Mouse (Mus musculus) megakaryocyte, adult 5-6 weeks (primary cell): ENCODE measurements around the gene Gas1. TPM values are rescaled to one million over a fixed set of nuclear protein-coding genes. Genes with fewer than 3 reads are reported as not detected.

ENCODE experiments used
- ATAC-seq: 2 replicates; pipeline ENCODE4 v1.8.0; 2016; ENCODE audit warnings: mild to moderate bottlenecking, inconsistent platforms; ENCODE audit not compliant: poor library complexity, severe bottlenecking
- total RNA-seq, 2 experiments: library from RNA; stranded (forward) in 1 of 2; stranded (reverse) in 1 of 2; fragments of 153-499, 151-499 nt in 1 of 2; fragments of 221-1000, 200-1000 nt in 1 of 2; gene quantifications; 2 replicates each; pipeline versions ENCODE4 v1.2.3 to v1.2.4; 2015 to 2017

Gene Gas1
- total RNA-seq, 2 experiments from 2014 or later: 0.27 TPM; not detected in 1

- ATAC-seq: no peak
These were observed 51.5 kb downstream of the Gas1 start for GRCm38 (mm10) chr13:60125501-60126305.

- ATAC-seq: no peak
These were observed 52.1 kb downstream of the Gas1 start for GRCm38 (mm10) chr13:60125020-60125419.

DNA sequence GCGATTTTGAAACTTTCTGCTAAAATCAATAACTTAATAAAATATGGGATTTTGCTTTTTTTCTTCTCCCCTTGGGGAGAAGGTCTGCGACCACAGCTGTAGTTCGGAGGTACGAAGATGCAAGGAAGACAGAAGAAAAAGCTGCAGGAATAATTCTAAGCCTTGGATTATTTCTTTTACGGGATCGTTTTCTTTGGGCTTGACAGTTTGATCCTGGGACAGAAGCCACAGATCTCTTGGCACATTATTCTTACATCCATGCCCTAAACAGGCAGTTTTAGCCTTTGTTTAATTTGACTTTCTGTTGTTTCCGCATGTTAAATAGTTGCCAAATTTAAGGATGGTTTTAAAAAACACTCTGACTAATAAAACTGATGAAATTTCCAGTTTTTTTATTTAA lies 52.7 kb downstream of the Gas1 start:
- ATAC-seq: no peak
